Mouse (Mus musculus) lung, embryonic 14.5 days (tissue): ENCODE measurements at regions not wholly inside any gene's neighbourhood (a gene's known extent, or its start where the extent isn't known, plus 50 kb on each side); places are given as distances from the start of the nearest gene placed in this dataset.

Experiments used
- ATAC-seq: fragments of 200-750 bp; cut with Nextera tagmentation; 2 replicates; pipeline ENCODE4 v1.8.0; 2017; ENCODE audit warnings: mild to moderate bottlenecking, moderate TSS enrichment, moderate library complexity; ENCODE audit not compliant: insufficient read depth
- DNase-seq: peaks from one replicate; pipeline ENCODE4 v3.0.0-alpha.2; 2015
- H3K27ac ChIP-seq: fragments of 300-500 bp; sonication (generic); 2 replicates; pipeline ENCODE4 v1.5.1; 2014; ENCODE audit warnings: low read depth, mild to moderate bottlenecking, moderate library complexity
- H3K27me3 ChIP-seq: fragments of 300-500 bp; sonication (generic); 2 replicates; pipeline ENCODE4 v1.6.1; 2014; ENCODE audit warnings: low read length, control low read depth; ENCODE audit not compliant: insufficient read depth
- H3K36me3 ChIP-seq: fragments of 300-500 bp; sonication (generic); 2 replicates; pipeline ENCODE4 v1.6.1; 2014; ENCODE audit warnings: control low read depth; ENCODE audit not compliant: insufficient read depth
- H3K4me1 ChIP-seq: fragments of 300-500 bp; sonication (generic); 2 replicates; pipeline ENCODE4 v1.6.1; 2014; ENCODE audit warnings: antibody characterized with exemption, control low read depth; ENCODE audit not compliant: insufficient read depth
- H3K4me2 ChIP-seq: fragments of 300-500 bp; sonication (generic); 2 replicates; pipeline ENCODE4 v1.6.1; 2014; ENCODE audit warnings: mild to moderate bottlenecking
- H3K4me3 ChIP-seq: fragments of 300-500 bp; sonication (generic); 2 replicates; pipeline ENCODE4 v1.5.1; 2014; ENCODE audit warnings: low read depth, low read length
- H3K9ac ChIP-seq: fragments of 300-500 bp; sonication (generic); 2 replicates; pipeline ENCODE4 v1.6.1; 2014
- H3K9me3 ChIP-seq: fragments of 300-500 bp; sonication (generic); 2 replicates; pipeline ENCODE4 v1.6.1; 2016; ENCODE audit warnings: low read depth, low read length, control low read depth
- CTCF ChIP-seq: IDR thresholded peaks from 2 replicates; pipeline ENCODE4 v1.5.1; 2016; ENCODE audit warnings: antibody characterized with exemption, low read depth
- WGBS: fragments of 180-500 bp; shearing (Covaris S2); extraction: QIAGEN DNeasy Blood & Tissue Kit; methylation state at CpG from one replicate; pipeline ENCODE4 v1.1.7; 2014; 5-methylcytosine and 5-hydroxymethylcytosine counted together

DNA sequence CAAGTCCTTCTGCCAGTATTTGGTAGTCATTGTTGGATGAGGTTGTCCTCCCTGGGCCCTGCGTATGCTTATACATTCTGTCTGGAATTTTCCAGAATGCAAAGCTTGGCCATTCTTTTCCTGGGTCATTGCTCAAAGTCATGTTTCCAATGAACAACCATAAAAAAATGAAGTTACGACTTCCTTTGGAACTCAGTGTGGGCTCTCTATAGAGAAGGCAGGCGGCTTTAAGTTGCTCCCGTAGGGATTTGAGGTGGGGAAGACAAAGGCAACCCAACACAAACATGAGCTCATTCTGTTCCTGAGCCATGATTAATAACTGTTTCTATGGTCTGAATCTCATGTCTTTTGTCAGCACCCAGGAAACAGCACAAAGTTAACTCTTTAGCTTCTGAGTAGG lies 204.3 kb downstream of the Hhipl2 start:
- no peak for DNase-seq
- Histone ChIP-seq H3K27me3 (no peaks in the 10 kb centered on the region), H3K9ac (no peak overlapping the region), H3K4me1 (no peaks in the 10 kb centered on the region), H3K4me3 (no peak overlapping the region), H3K4me2 (no peak overlapping the region), H3K27ac (no peak overlapping the region), H3K36me3 (no peaks in the 10 kb centered on the region), H3K9me3 (no peaks in the 10 kb centered on the region)
- 74% methylated on average over 4 of the region's 4 CpGs for WGBS
- ATAC-seq, result no peak
- no peak for TF ChIP-seq CTCF

DNA sequence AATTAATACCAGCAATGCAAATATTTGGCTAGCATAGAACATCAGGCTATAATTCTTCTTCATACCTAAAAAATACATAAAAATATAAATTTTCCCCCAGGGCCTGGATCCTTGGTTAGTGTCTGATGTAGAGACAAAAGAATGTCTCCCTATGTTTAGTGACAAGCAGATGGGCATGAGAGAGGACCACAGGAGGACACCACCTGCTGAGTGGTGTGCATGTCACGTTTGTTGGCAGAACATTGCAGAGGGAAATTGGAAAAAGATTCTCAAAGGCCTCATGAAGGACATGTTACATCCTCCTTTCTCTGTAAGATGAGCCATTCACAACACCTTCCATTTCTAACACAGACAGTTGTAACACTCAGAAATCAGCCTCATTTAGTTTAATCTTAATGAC lies 206.3 kb downstream of the Hhipl2 start:
- Histone ChIP-seq H3K36me3 (no peaks in the 10 kb centered on the region), H3K27me3 (no peaks in the 10 kb centered on the region), H3K4me2 (no peak overlapping the region), H3K4me1 (no peaks in the 10 kb centered on the region), H3K9ac (no peak overlapping the region), H3K4me3 (no peak overlapping the region), H3K27ac (no peak overlapping the region), H3K9me3 (no peaks in the 10 kb centered on the region)
- ATAC-seq (no peak), DNase-seq (no peak)
- no peak for TF ChIP-seq CTCF
- WGBS, result 45% methylated on average over 1 of the region's 1 CpGs

DNA sequence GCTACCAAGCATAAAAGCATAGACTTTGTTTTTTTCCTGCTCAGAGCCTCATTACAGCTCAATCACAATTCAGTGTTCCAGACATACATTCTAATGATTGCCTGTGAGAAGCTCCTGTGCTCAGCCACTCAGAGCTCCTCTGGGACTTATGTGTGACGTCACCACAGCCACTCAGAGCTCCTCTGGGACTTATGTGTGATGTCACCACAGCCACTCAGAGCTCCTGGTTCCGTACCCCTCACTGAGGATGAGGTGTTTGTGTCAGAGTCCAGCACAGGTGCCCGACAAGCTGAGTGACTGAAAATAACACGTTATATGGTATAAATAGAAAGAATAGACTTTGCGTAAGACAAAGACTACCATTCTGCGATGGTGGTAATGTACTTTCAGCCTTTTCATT lies 215.8 kb downstream of the Hhipl2 start:
- H3K27ac ChIP-seq, result no peak overlapping the region
- WGBS, result 78% methylated on average over 6 of the region's 6 CpGs
- no peaks in the 10 kb centered on the region for H3K36me3 ChIP-seq
- H3K4me1 ChIP-seq, result no peaks in the 10 kb centered on the region; the same call in 1 of the 2 replicates
- H3K9ac ChIP-seq, result no peak overlapping the region
- H3K9me3 ChIP-seq, result no peaks in the 10 kb centered on the region
- H3K27me3 ChIP-seq, result no peaks in the 10 kb centered on the region
- DNase-seq (no peak), ATAC-seq (no peak)
- no peak overlapping the region for H3K4me3 ChIP-seq
- H3K4me2 ChIP-seq, result no peak overlapping the region
- TF ChIP-seq CTCF, result no peak

DNA sequence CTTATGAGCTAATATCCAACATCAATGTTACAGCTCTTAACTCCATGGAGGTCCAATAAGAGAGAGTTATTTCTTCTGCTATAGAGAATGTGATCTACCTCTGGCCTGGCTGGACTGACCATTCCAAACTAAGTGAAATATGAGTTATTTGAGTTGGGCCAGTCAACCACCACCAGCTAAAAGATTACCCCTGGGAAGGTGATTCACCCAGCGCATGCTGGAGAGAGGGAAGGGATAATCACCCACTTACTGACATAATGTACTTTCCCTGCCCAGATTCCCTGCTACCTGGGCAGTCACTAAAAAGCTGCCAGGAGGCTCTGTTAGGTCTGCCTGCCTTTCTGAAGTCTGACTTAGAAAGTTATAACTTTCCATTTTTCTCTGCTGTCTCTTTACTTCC lies 216.8 kb downstream of the Hhipl2 start:
- H3K4me2 ChIP-seq, result no peak overlapping the region
- H3K9ac ChIP-seq, result no peak overlapping the region
- H3K9me3 ChIP-seq, result no peaks in the 10 kb centered on the region
- H3K36me3 ChIP-seq, result no peaks in the 10 kb centered on the region
- DNase-seq, result no peak
- 86% methylated on average over 1 of the region's 1 CpGs for WGBS
- ATAC-seq, result no peak
- H3K27ac ChIP-seq, result no peak overlapping the region
- no peak for TF ChIP-seq CTCF
- H3K4me1 ChIP-seq, result peaks cover 9% of the 10 kb centered on the region
- no peaks in the 10 kb centered on the region for H3K27me3 ChIP-seq
- no peak overlapping the region for H3K4me3 ChIP-seq

DNA sequence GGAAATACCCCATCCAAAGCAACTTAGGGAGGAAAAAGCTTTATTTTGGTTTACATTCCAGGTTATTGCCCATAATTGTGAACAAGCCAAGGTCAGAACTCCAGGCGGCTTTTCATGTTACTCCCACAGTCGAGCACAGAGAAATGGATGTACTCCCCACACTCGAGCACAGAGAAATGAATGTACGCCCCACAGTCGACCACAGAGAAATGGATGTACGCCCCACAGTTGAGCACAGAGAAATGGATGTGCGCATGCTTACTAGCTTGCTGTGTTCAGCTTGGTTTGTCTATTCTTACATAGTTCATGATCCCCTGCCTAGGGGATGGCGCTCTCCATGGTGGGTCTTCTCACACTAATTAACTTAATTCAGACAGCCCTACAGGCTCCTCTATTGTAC lies 219.2 kb downstream of the Hhipl2 start:
- DNase-seq (peak; percentile 15), ATAC-seq (no peak)
- H3K4me3 ChIP-seq, result no peak overlapping the region
- H3K4me2 ChIP-seq, result no peak overlapping the region
- no peaks in the 10 kb centered on the region for H3K9me3 ChIP-seq
- H3K27me3 ChIP-seq, result no peaks in the 10 kb centered on the region
- no peaks in the 10 kb centered on the region for H3K36me3 ChIP-seq
- 90% methylated on average over 8 of the region's 8 CpGs for WGBS
- H3K27ac ChIP-seq, result no peak overlapping the region
- TF ChIP-seq CTCF, result no peak
- H3K9ac ChIP-seq, result no peak overlapping the region
- H3K4me1 ChIP-seq, result peaks cover 9% of the 10 kb centered on the region

DNA sequence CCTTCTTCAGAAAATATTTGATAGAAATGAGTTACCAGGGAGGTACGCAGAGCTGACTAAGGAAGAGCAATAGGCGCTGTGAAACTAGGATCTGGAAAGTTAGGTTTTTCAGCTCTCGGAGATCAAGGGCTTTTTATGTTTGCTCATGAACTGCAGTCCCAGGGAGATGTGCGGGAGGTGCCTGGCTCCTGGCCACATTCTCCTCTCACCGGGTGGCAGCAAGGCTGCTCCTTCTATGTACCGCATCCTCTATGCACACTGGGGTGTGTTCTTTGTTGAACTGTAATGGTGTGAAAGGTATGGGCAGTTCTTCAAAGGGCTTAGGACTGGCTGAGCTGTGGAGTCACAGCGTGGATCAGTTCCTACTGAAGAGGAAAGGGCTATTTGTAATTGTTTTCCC lies 221.3 kb downstream of the Hhipl2 start:
- peak; percentile 52 for DNase-seq
- peak overlapping the region; percentile 46; the same call in 1 of the 2 replicates for H3K27ac ChIP-seq
- ATAC-seq, result peak; percentile 42
- no peaks in the 10 kb centered on the region for H3K27me3 ChIP-seq
- H3K9me3 ChIP-seq, result no peaks in the 10 kb centered on the region
- WGBS, result 20% methylated on average over 7 of the region's 7 CpGs
- no peak overlapping the region for H3K4me2 ChIP-seq
- H3K4me1 ChIP-seq, result peaks cover 9% of the 10 kb centered on the region
- no peaks in the 10 kb centered on the region for H3K36me3 ChIP-seq
- no peak for TF ChIP-seq CTCF
- no peak overlapping the region for H3K4me3 ChIP-seq
- H3K9ac ChIP-seq, result no peak overlapping the region

DNA sequence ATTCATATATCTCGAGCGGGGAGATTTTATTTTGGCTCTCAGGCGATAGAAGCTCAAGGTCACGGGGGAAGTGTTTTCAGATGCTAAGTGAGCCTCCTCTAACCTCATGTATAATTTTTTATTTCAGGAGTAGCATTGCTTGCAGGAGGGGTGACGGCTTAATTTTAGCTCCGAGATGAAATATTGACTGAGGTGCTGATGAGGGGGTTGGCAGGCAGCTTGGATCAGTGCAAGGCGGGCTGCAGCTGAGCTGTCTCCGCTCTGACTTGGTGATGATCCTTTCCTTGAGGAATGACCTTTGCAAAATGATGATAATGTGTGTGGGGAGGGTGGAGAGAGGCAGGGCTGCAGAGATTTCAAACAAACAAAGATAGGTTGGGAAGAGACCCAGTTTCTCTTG lies 222.6 kb downstream of the Hhipl2 start:
- ATAC-seq, result peak; percentile 88

DNA sequence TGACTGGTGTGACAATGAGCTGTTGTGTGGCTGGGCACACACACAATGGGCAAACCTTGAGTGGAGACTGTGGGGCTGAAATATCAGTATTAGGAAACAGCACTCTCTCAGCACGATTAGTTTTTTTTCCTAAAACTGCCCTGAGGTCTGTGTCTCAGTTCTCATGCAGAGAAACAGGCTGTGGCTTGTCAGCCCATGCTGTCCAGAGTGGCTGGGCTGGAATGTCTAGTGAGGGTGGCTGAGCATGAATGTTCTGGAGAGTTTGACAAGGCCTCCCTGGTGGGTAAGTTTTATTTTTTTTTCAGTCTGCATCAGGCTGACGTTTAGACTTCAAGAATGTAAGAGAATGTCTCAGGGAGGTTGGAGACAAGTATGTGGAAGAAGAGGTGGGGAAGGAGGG lies 226.0 kb downstream of the Hhipl2 start:
- Histone ChIP-seq H3K36me3 (no peaks in the 10 kb centered on the region), H3K9ac (no peak overlapping the region), H3K4me3 (no peak overlapping the region), H3K27ac (peak overlapping the region; percentile 62; the same call in 1 of the 2 replicates), H3K27me3 (no peaks in the 10 kb centered on the region), H3K9me3 (no peaks in the 10 kb centered on the region), H3K4me2 (no peak overlapping the region), H3K4me1 (peaks cover 8% of the 10 kb centered on the region)
- ATAC-seq (peak; percentile 68), DNase-seq (peak; percentile 78)
- TF ChIP-seq CTCF, result no peak
- WGBS, result 11% methylated on average over 2 of the region's 2 CpGs

More for the DNA sequence above, 222.6 kb downstream of the Hhipl2 start:
- WGBS, result 23% methylated on average over 8 of the region's 8 CpGs
- H3K27me3 ChIP-seq, result no peaks in the 10 kb centered on the region
- peaks cover 9% of the 10 kb centered on the region for H3K4me1 ChIP-seq
- H3K4me2 ChIP-seq, result no peak overlapping the region
- peak; percentile 90 for DNase-seq
- H3K4me3 ChIP-seq, result no peak overlapping the region
- H3K36me3 ChIP-seq, result no peaks in the 10 kb centered on the region
- no peak for TF ChIP-seq CTCF
- H3K27ac ChIP-seq, result no peak overlapping the region
- no peaks in the 10 kb centered on the region for H3K9me3 ChIP-seq
- H3K9ac ChIP-seq, result no peak overlapping the region
